Mouse (Mus musculus) liver, embryonic 12.5 days (tissue): Measurements from ENCODE around the gene Nlrp6. TPM values are rescaled to one million over a fixed set of nuclear protein-coding genes. Genes with fewer than 3 reads are reported as not detected.
A peak's percentile ranks its signal among the peaks of the same experiment; 100 is the strongest.
"Not testable (repeated sequence)": the region's sequence is repeated elsewhere in the genome, so short reads cannot be mapped to it uniquely, and the experiment has no call there.

Source experiments
- ATAC-seq: fragments of 200-750 bp; cut with Nextera tagmentation; 2 replicates; pipeline ENCODE4 v1.8.0; 2017; ENCODE audit warnings: moderate number of reproducible peaks, mild to moderate bottlenecking, moderate library complexity
- H3K27ac ChIP-seq: fragments of 300-500 bp; sonication (generic); 2 replicates; pipeline ENCODE4 v1.5.1; 2016; ENCODE audit warnings: mild to moderate bottlenecking
- H3K27me3 ChIP-seq: fragments of 300-500 bp; sonication (generic); replicated peaks from 2 replicates; pipeline ENCODE4 v1.6.1; 2016; ENCODE audit warnings: mild to moderate bottlenecking, moderate library complexity
- H3K36me3 ChIP-seq: fragments of 300-500 bp; sonication (generic); 2 replicates; pipeline ENCODE4 v1.6.1; 2016; ENCODE audit warnings: mild to moderate bottlenecking, moderate library complexity
- H3K4me1 ChIP-seq: fragments of 300-500 bp; sonication (generic); 2 replicates; pipeline ENCODE4 v1.6.1; 2016
- H3K4me2 ChIP-seq: fragments of 300-500 bp; sonication (generic); 2 replicates; pipeline ENCODE4 v1.6.1; 2016; ENCODE audit warnings: mild to moderate bottlenecking, moderate library complexity
- H3K4me3 ChIP-seq: fragments of 300-500 bp; sonication (generic); 2 replicates; pipeline ENCODE4 v1.5.1; 2016; ENCODE audit warnings: mild to moderate bottlenecking, moderate library complexity
- H3K9ac ChIP-seq: fragments of 300-500 bp; sonication (generic); 2 replicates; pipeline ENCODE4 v1.6.1; 2016; ENCODE audit warnings: mild to moderate bottlenecking, moderate library complexity
- H3K9me3 ChIP-seq: fragments of 300-500 bp; sonication (generic); replicated peaks from 2 replicates; pipeline ENCODE4 v1.6.1; 2016; ENCODE audit warnings: mild to moderate bottlenecking, moderate library complexity
- WGBS: fragments of 180-500 bp; shearing (Covaris S2); methylation state at CpG from one replicate; pipeline ENCODE4 v1.1.7; 2016; ENCODE audit not compliant: insufficient replicate concordance; 5-methylcytosine and 5-hydroxymethylcytosine counted together
- polyA plus RNA-seq: library from polyadenylated mRNA; unstranded; fragments of >200 nt; fragmentation: Nextera tagmentation; extraction: Ambion mirVana; gene quantifications from 2 replicates; pipeline ENCODE4 v1.2.1, GENCODE M21; 2016

The Nlrp6 gene
- polyA plus RNA-seq: 1.1 and 1.4 TPM in 2 replicates

DNA sequence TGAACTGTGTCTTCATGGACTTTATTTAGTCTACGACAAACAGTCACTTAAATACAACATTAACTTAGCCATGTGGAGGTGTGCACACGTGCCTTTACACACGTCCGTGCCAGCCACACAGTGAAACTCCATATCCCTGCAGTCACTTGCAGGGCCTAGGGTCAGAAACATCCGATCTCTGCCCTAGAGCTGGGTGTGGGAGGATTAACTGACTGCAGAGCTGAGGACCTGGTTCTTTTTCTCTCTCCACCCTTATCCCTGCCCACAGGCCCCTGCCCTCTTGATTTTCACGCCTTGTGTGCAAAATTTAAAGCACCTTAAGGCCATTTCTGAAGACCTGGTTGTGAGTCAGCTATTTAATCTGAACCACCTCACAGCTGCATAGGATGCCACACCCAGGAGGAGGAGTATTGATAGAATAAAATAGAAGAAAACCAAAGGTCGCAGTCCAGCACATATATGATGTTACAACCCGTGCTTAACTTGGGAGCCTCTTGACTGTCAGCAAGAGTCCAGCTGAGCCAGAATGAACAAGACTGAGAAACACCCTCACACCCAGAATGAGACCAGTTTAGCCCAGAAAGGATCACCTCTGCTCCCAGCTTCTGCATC is at the start of gene Nlrp6:
Gene Nlrp6 (plus strand): TSS at position 485 of the 612 bp plus-strand sequence.
- H3K27me3 ChIP-seq: peaks cover 72% of the 10 kb centered on the region
- ATAC-seq: no peak
- 54% methylated on average over 8 of the region's 8 CpGs for WGBS
- H3K4me2 ChIP-seq: peak within 1 kb of the TSS; percentile 63; the same call in 1 of the 2 replicates
- H3K9ac ChIP-seq: no peak within 1 kb of the TSS
- H3K4me1 ChIP-seq: peaks cover 40% of the 10 kb centered on the region
- H3K36me3 ChIP-seq: no peaks in the 10 kb centered on the region
- H3K27ac ChIP-seq: no peak within 1 kb of the TSS
- H3K4me3 ChIP-seq: no peak within 1 kb of the TSS
- no peaks in the 10 kb centered on the region for H3K9me3 ChIP-seq

DNA sequence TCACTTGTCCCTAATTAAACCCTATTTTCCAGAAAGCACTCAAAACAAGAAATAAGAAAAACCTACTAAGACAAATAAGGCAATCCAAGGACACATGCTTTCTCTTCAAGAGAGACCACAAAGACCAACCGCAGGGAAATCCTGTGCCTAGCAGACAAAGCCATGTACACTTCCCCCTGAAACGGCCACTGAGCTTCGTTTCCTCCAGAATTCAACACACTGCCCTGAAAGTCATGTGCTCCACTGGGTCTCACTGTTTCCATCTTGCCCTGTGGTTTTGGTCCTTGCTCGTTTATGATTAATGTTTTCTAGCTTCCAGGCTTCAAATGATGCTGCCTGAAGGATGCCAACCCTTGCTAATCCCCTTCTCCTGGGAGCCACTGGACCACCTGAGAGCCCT is 46.5 kb upstream of the Nlrp6 start:
- Histone ChIP-seq H3K4me1 (peaks cover 12% of the 10 kb centered on the region), H3K27ac (0 out of 2 replicates have a peak overlapping the region, but pooled peaks have one; percentile 7), H3K4me2 (no peak overlapping the region), H3K36me3 (peaks cover 76% of the 10 kb centered on the region), H3K9ac (no peak overlapping the region), H3K27me3 (no peaks in the 10 kb centered on the region), H3K4me3 (no peak overlapping the region), H3K9me3 (no peaks in the 10 kb centered on the region)
- 42% methylated on average over 4 of the region's 4 CpGs for WGBS
- ATAC-seq: no peak

- no peaks in the 10 kb centered on the region for H3K27me3 ChIP-seq
- peaks cover 33% of the 10 kb centered on the region for H3K4me1 ChIP-seq
- no peak for ATAC-seq
- no peaks in the 10 kb centered on the region for H3K9me3 ChIP-seq
- peaks cover 50% of the 10 kb centered on the region for H3K36me3 ChIP-seq
- H3K9ac ChIP-seq: no peak overlapping the region
- H3K27ac ChIP-seq: no peak overlapping the region
- H3K4me3 ChIP-seq: no peak overlapping the region
- H3K4me2 ChIP-seq: no peak overlapping the region
- WGBS: 68% methylated on average over 6 of the region's 6 CpGs
These were observed 43.3 kb upstream of the Nlrp6 start for GRCm38 (mm10) chr7:140877364-140877763.

DNA sequence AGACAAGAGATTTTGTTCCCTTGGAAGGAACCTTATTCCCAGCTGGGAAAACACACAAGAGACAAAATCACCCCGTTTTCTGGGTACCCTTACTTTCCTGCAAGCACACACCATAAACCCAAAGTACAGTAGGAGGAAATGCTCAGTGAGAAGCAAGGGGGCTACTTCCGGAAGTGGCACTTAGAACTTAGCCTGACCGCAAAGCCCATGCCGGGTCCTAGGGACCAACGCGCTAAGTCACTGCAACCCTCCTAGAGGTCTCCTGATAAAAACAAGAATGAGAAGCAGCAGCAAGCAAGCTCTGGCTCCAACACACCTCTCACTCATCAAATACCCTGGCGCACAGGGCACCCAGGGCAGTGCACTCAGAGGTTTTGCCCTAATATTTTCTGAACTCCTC is 41.3 kb upstream of the Nlrp6 start:
- no peak for ATAC-seq
- H3K36me3 ChIP-seq: peaks cover 47% of the 10 kb centered on the region
- peak overlapping the region; percentile 91 for H3K4me2 ChIP-seq
- peak overlapping the region; percentile 16; the same call in 1 of the 2 replicates for H3K4me3 ChIP-seq
- H3K27ac ChIP-seq: peak overlapping the region; percentile 51; the same call in 1 of the 2 replicates
- 36% methylated on average over 7 of the region's 7 CpGs for WGBS
- H3K27me3 ChIP-seq: no peaks in the 10 kb centered on the region
- no peaks in the 10 kb centered on the region for H3K9me3 ChIP-seq
- H3K4me1 ChIP-seq: peaks cover 46% of the 10 kb centered on the region
- H3K9ac ChIP-seq: no peak overlapping the region

DNA sequence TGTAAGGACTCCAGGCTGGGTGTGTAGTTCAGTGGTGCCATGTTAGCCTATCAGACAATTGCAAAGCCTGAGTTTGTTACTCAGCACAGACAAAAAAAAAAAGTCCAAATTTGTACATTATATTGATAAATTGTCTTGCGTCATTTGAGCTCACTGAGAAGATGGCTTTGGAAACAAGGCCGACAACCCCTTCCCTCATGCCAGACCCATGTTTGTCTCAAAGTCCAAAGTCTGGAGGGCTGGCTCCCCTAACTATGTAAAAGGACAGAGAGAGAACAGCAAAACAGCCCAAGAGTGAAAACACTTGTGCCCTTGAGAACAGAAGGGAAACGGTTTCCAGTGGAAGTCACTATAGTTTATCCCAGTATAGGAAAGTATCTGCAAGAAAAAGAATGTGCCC is 40.3 kb upstream of the Nlrp6 start:
- no peaks in the 10 kb centered on the region for H3K9me3 ChIP-seq
- peaks cover 48% of the 10 kb centered on the region for H3K36me3 ChIP-seq
- peaks cover 43% of the 10 kb centered on the region for H3K4me1 ChIP-seq
- no peak for ATAC-seq
- H3K27me3 ChIP-seq: no peaks in the 10 kb centered on the region
- WGBS: 71% methylated on average over 3 of the region's 3 CpGs
- peak overlapping the region; percentile 69 for H3K27ac ChIP-seq
- peak overlapping the region; percentile 88 for H3K9ac ChIP-seq
- peak overlapping the region; percentile 91 for H3K4me2 ChIP-seq
- peak overlapping the region; percentile 99 for H3K4me3 ChIP-seq

DNA sequence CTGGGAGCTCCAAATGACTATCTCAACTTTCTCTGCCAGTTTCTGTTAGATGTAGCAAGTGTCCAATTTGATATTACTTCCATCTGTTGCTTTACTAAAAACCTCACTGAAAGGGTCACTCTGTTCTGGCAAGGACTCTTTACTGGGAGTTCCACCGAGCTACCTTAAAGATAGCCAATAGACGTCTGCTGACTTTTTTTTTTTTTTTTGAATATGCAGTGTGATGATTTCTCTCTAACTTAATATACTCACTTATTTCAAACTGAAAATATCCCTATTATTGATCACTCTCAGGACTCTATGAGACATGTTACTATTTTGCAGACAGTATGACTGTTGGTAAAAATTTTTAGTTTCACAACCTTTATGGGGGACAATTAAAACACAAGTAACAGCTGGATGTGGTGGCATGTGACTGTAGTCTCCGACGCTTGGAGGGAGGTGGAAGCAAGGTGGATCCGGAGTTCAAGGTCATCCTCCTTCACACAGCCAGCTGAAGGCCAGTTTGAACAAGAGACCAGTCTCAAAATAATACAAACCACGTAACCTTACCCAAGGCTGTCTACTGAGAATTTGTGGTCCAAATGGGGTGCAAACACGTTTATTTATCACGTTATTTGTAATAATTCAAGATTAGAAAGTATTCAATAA is 39.7 kb upstream of the Nlrp6 start:
- peak overlapping the region; percentile 90 for H3K27ac ChIP-seq
- ATAC-seq: no peak
- 8% methylated on average over 8 of the region's 8 CpGs for WGBS

GRCm38 (mm10) chr7:140881696-140882468 is 38.8 kb upstream of the Nlrp6 start, which contains the start of the genes Psmd13 and Sirt3:
TSS of gene Psmd13 (plus strand) at chr7:140881968.
TSS of gene Sirt3 (minus strand) at chr7:140882309.
- Histone ChIP-seq H3K4me3 (peak within 1 kb of the TSS; percentile 99), H3K36me3 (peaks cover 49% of the 10 kb centered on the region), H3K9me3 (no peaks in the 10 kb centered on the region), H3K4me1 (peaks cover 43% of the 10 kb centered on the region), H3K4me2 (peak within 1 kb of the TSS; percentile 91), H3K27me3 (no peaks in the 10 kb centered on the region), H3K27ac (peak within 1 kb of the TSS; percentile 90), H3K9ac (peak within 1 kb of the TSS; percentile 88)
- WGBS: under 1% methylated on average over 59 of the region's 59 CpGs
- peak; percentile 92 for ATAC-seq

More for the DNA sequence above, 39.7 kb upstream of the Nlrp6 start:
- Histone ChIP-seq H3K9me3 (no peaks in the 10 kb centered on the region), H3K9ac (peak overlapping the region; percentile 88), H3K27me3 (no peaks in the 10 kb centered on the region), H3K4me2 (peak overlapping the region; percentile 91), H3K4me1 (peaks cover 43% of the 10 kb centered on the region), H3K4me3 (peak overlapping the region; percentile 99), H3K36me3 (peaks cover 49% of the 10 kb centered on the region)

DNA sequence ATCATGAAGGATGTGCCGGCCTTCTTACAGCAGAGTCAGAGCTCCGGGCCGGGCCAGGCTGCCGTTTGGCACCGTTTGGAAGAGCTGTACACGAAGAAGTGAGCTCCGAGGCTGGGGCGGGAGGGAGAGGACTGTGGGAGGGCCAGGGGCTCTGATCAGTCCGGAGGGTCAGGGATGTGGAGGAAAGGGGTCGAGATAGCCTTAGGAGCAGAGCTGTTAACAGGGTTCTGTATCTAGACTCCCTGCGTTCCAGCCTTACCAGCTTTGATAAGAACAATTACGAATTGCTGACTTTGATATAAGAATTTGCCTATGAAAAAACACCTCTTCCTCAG is 38.3 kb upstream of the Nlrp6 start:
- ATAC-seq: peak; percentile 44
- H3K27me3 ChIP-seq: no peaks in the 10 kb centered on the region

GRCm38 (mm10) chr7:140890636-140891035 is 30.1 kb upstream of the Nlrp6 start:
- H3K9me3 ChIP-seq, H3K4me2 ChIP-seq, ATAC-seq, H3K4me3 ChIP-seq, H3K9ac ChIP-seq, H3K27ac ChIP-seq, H3K27me3 ChIP-seq, H3K4me1 ChIP-seq: not testable (repeated sequence)
- H3K36me3 ChIP-seq: peaks cover 87% of the 10 kb centered on the region
- WGBS: 96% methylated on average over 16 of the region's 16 CpGs

More for the DNA sequence above, 38.3 kb upstream of the Nlrp6 start:
- peak overlapping the region; percentile 90 for H3K27ac ChIP-seq
- H3K36me3 ChIP-seq: peaks cover 49% of the 10 kb centered on the region
- 1% methylated on average over 12 of the region's 12 CpGs for WGBS
- H3K4me3 ChIP-seq: peak overlapping the region; percentile 99
- H3K4me1 ChIP-seq: peaks cover 43% of the 10 kb centered on the region
- no peaks in the 10 kb centered on the region for H3K9me3 ChIP-seq
- H3K9ac ChIP-seq: peak overlapping the region; percentile 88
- H3K4me2 ChIP-seq: peak overlapping the region; percentile 91

GRCm38 (mm10) chr7:140894031-140894430 is 26.7 kb upstream of the Nlrp6 start:
- 86% methylated on average over 7 of the region's 7 CpGs for WGBS
- Histone ChIP-seq H3K36me3 (peaks cover 87% of the 10 kb centered on the region), H3K9me3 (no peaks in the 10 kb centered on the region), H3K27ac (no peak overlapping the region), H3K4me3 (no peak overlapping the region), H3K4me2 (no peak overlapping the region), H3K4me1 (no peaks in the 10 kb centered on the region), H3K9ac (no peak overlapping the region), H3K27me3 (no peaks in the 10 kb centered on the region)
- ATAC-seq: no peak

GRCm38 (mm10) chr7:140894611-140895010 is 26.1 kb upstream of the Nlrp6 start:
- ATAC-seq: no peak
- WGBS: 89% methylated on average over 3 of the region's 3 CpGs
- no peak overlapping the region for H3K9ac ChIP-seq

GRCm38 (mm10) chr7:140897863-140898262 is 22.8 kb upstream of the Nlrp6 start:
- no peak for ATAC-seq
- Histone ChIP-seq H3K27me3 (no peaks in the 10 kb centered on the region), H3K9me3 (no peaks in the 10 kb centered on the region), H3K36me3 (peaks cover 64% of the 10 kb centered on the region), H3K4me1 (no peaks in the 10 kb centered on the region), H3K9ac (no peak overlapping the region), H3K4me2 (no peak overlapping the region), H3K4me3 (no peak overlapping the region), H3K27ac (no peak overlapping the region)
- whole genome bisulfite sequencing: 81% methylated on average over 7 of the region's 7 CpGs

More at GRCm38 (mm10) chr7:140894611-140895010, 26.1 kb upstream of the Nlrp6 start:
- Histone ChIP-seq H3K27ac (no peak overlapping the region), H3K27me3 (no peaks in the 10 kb centered on the region), H3K36me3 (peaks cover 87% of the 10 kb centered on the region), H3K4me3 (no peak overlapping the region), H3K4me2 (no peak overlapping the region), H3K9me3 (no peaks in the 10 kb centered on the region), H3K4me1 (no peaks in the 10 kb centered on the region)
